Mouse (Mus musculus) forebrain, embryonic 10.5 days (tissue): ENCODE results near the gene 4930544D05Rik. TPM values are rescaled to one million over a fixed set of nuclear protein-coding genes. Genes with fewer than 3 reads are reported as not detected.
A peak's percentile ranks its signal among the peaks of the same experiment; 100 is the strongest.

Experiments used
- DNase-seq: peaks from one replicate; pipeline ENCODE4 v3.0.0-alpha.2; 2017; ENCODE audit warnings: low spot score; ENCODE audit errors: extremely low spot score
- H3K27ac ChIP-seq: fragments of 300-500 bp; sonication (generic); 2 replicates; pipeline ENCODE4 v1.5.1; 2016; ENCODE audit warnings: mild to moderate bottlenecking
- H3K27me3 ChIP-seq: fragments of 300-500 bp; sonication (generic); 2 replicates; pipeline ENCODE4 v1.6.1; 2016; ENCODE audit warnings: mild to moderate bottlenecking; ENCODE audit not compliant: poor library complexity, severe bottlenecking
- H3K36me3 ChIP-seq: fragments of 300-500 bp; sonication (generic); replicated peaks from 2 replicates; pipeline ENCODE4 v1.6.1; 2016; ENCODE audit warnings: mild to moderate bottlenecking, moderate library complexity
- H3K4me1 ChIP-seq: fragments of 300-500 bp; sonication (generic); 2 replicates; pipeline ENCODE4 v1.6.1; 2016
- H3K4me3 ChIP-seq: fragments of 300-500 bp; sonication (generic); 2 replicates; pipeline ENCODE4 v1.5.1; 2016; ENCODE audit warnings: mild to moderate bottlenecking, moderate library complexity
- H3K9me3 ChIP-seq: fragments of 300-500 bp; sonication (generic); 2 replicates; pipeline ENCODE4 v1.6.1; 2016; ENCODE audit warnings: mild to moderate bottlenecking, moderate library complexity
- WGBS: fragments of 180-500 bp; shearing (Covaris S2); methylation state at CpG from one replicate; pipeline ENCODE4 v1.1.7; 2016; 5-methylcytosine and 5-hydroxymethylcytosine counted together
- polyA plus RNA-seq: library from polyadenylated mRNA; unstranded; fragments of >200 nt; fragmentation: Nextera tagmentation; extraction: Ambion mirVana; gene quantifications from 2 replicates; pipeline ENCODE4 v1.2.1, GENCODE M21; 2016

The 4930544D05Rik gene
- polyA plus RNA-seq, 1 experiment from 2014 or later, result not detected

GRCm38 (mm10) chr11:70654923-70655570 is 39.4 kb downstream of the 4930544D05Rik start:
- Histone ChIP-seq H3K4me1 (peaks cover 71% of the 10 kb centered on the region), H3K27me3 (no peaks in the 10 kb centered on the region), H3K36me3 (peaks cover 40% of the 10 kb centered on the region), H3K27ac (peak overlapping the region; percentile 99), H3K9me3 (no peaks in the 10 kb centered on the region), H3K4me3 (peak overlapping the region; percentile 99)
- peak; percentile 81 for DNase-seq
- 0% methylated on average over 48 of the region's 48 CpGs for WGBS

GRCm38 (mm10) chr11:70655571-70656455 is 40.2 kb downstream of the 4930544D05Rik start:
- Histone ChIP-seq H3K4me3 (peak overlapping the region; percentile 99), H3K27ac (peak overlapping the region; percentile 99), H3K4me1 (peaks cover 67% of the 10 kb centered on the region), H3K27me3 (no peaks in the 10 kb centered on the region), H3K36me3 (peaks cover 40% of the 10 kb centered on the region), H3K9me3 (no peaks in the 10 kb centered on the region)
- DNase-seq, result peak; percentile 69
- under 1% methylated on average over 61 of the region's 61 CpGs for WGBS

GRCm38 (mm10) chr11:70656456-70656927 is 40.8 kb downstream of the 4930544D05Rik start:
- Histone ChIP-seq H3K9me3 (no peaks in the 10 kb centered on the region), H3K27me3 (no peaks in the 10 kb centered on the region), H3K4me1 (peaks cover 60% of the 10 kb centered on the region), H3K27ac (peak overlapping the region; percentile 99), H3K4me3 (peak overlapping the region; percentile 99), H3K36me3 (peaks cover 40% of the 10 kb centered on the region)
- DNase-seq, result peak; percentile 60
- WGBS, result 2% methylated on average over 16 of the region's 16 CpGs

GRCm38 (mm10) chr11:70656964-70657363 is 41.3 kb downstream of the 4930544D05Rik start, which contains the start of gene Eno3:
TSS of gene Eno3 (plus strand) at chr11:70657202.
- WGBS, result 6% methylated on average over 3 of the region's 3 CpGs
- Histone ChIP-seq H3K27ac (peak within 1 kb of the TSS; percentile 99), H3K9me3 (no peaks in the 10 kb centered on the region), H3K4me1 (peaks cover 55% of the 10 kb centered on the region), H3K36me3 (peaks cover 40% of the 10 kb centered on the region), H3K4me3 (peak within 1 kb of the TSS; percentile 99), H3K27me3 (no peaks in the 10 kb centered on the region)
- peak; percentile 51 for DNase-seq

GRCm38 (mm10) chr11:70657573-70657972 is 41.9 kb downstream of the 4930544D05Rik start:
- DNase-seq, result no peak
- peaks cover 40% of the 10 kb centered on the region for H3K36me3 ChIP-seq
- peak overlapping the region; percentile 99 for H3K4me3 ChIP-seq
- no peaks in the 10 kb centered on the region for H3K27me3 ChIP-seq
- peak overlapping the region; percentile 99 for H3K27ac ChIP-seq
- no peaks in the 10 kb centered on the region for H3K9me3 ChIP-seq
- peaks cover 49% of the 10 kb centered on the region for H3K4me1 ChIP-seq
- WGBS, result 54% methylated on average over 6 of the region's 6 CpGs

- Histone ChIP-seq H3K4me1 (peaks cover 46% of the 10 kb centered on the region), H3K27ac (peak overlapping the region; percentile 99), H3K4me3 (peak overlapping the region; percentile 99)
Measured at GRCm38 (mm10) chr11:70657991-70658390, 42.3 kb downstream of the 4930544D05Rik start.

GRCm38 (mm10) chr11:70658521-70658920 is 42.9 kb downstream of the 4930544D05Rik start:
- Histone ChIP-seq H3K27ac (no peak overlapping the region), H3K36me3 (peaks cover 43% of the 10 kb centered on the region), H3K4me3 (0 out of 2 replicates have a peak overlapping the region, but pooled peaks have one; percentile 99), H3K4me1 (peaks cover 44% of the 10 kb centered on the region), H3K27me3 (no peaks in the 10 kb centered on the region), H3K9me3 (no peaks in the 10 kb centered on the region)
- WGBS, result 91% methylated on average over 5 of the region's 5 CpGs
- DNase-seq, result no peak

More at GRCm38 (mm10) chr11:70657991-70658390, 42.3 kb downstream of the 4930544D05Rik start:
- Histone ChIP-seq H3K36me3 (peaks cover 40% of the 10 kb centered on the region), H3K9me3 (no peaks in the 10 kb centered on the region), H3K27me3 (no peaks in the 10 kb centered on the region)
- DNase-seq, result no peak
- 54% methylated on average over 9 of the region's 9 CpGs for WGBS

- H3K27me3 ChIP-seq, result no peaks in the 10 kb centered on the region
- no peak overlapping the region for H3K27ac ChIP-seq
- H3K36me3 ChIP-seq, result peaks cover 47% of the 10 kb centered on the region
- H3K4me1 ChIP-seq, result peaks cover 44% of the 10 kb centered on the region
- H3K4me3 ChIP-seq, result no peak overlapping the region
- H3K9me3 ChIP-seq, result no peaks in the 10 kb centered on the region
- WGBS, result 87% methylated on average over 8 of the region's 8 CpGs
- no peak for DNase-seq
Measured at GRCm38 (mm10) chr11:70658942-70659341, 43.3 kb downstream of the 4930544D05Rik start.

GRCm38 (mm10) chr11:70660571-70660970 is 44.9 kb downstream of the 4930544D05Rik start:
- no peak for DNase-seq
- H3K4me1 ChIP-seq, result peaks cover 37% of the 10 kb centered on the region
- no peaks in the 10 kb centered on the region for H3K27me3 ChIP-seq
- H3K36me3 ChIP-seq, result peaks cover 63% of the 10 kb centered on the region
- H3K4me3 ChIP-seq, result no peak overlapping the region
- H3K27ac ChIP-seq, result no peak overlapping the region
- 93% methylated on average over 8 of the region's 8 CpGs for WGBS
- H3K9me3 ChIP-seq, result no peaks in the 10 kb centered on the region

GRCm38 (mm10) chr11:70663101-70663500 is 47.5 kb downstream of the 4930544D05Rik start:
- H3K27me3 ChIP-seq, result no peaks in the 10 kb centered on the region
- H3K27ac ChIP-seq, result no peak overlapping the region
- DNase-seq, result no peak
- H3K9me3 ChIP-seq, result no peaks in the 10 kb centered on the region
- 89% methylated on average over 8 of the region's 8 CpGs for WGBS
- H3K4me3 ChIP-seq, result no peak overlapping the region
- H3K4me1 ChIP-seq, result peaks cover 27% of the 10 kb centered on the region
- peaks cover 82% of the 10 kb centered on the region for H3K36me3 ChIP-seq

GRCm38 (mm10) chr11:70663957-70664356 is 48.3 kb downstream of the 4930544D05Rik start:
- H3K27ac ChIP-seq, result no peak overlapping the region
- WGBS, result 91% methylated on average over 6 of the region's 6 CpGs
- no peaks in the 10 kb centered on the region for H3K9me3 ChIP-seq
- DNase-seq, result no peak
- peaks cover 82% of the 10 kb centered on the region for H3K36me3 ChIP-seq
- H3K4me3 ChIP-seq, result no peak overlapping the region
- peaks cover 22% of the 10 kb centered on the region for H3K4me1 ChIP-seq
- H3K27me3 ChIP-seq, result no peaks in the 10 kb centered on the region

GRCm38 (mm10) chr11:70664741-70665140 is 49.1 kb downstream of the 4930544D05Rik start:
- WGBS, result 94% methylated on average over 9 of the region's 9 CpGs

More at GRCm38 (mm10) chr11:70664741-70665140, 49.1 kb downstream of the 4930544D05Rik start:
- H3K4me3 ChIP-seq, result no peak overlapping the region
- no peaks in the 10 kb centered on the region for H3K9me3 ChIP-seq
- peaks cover 76% of the 10 kb centered on the region for H3K36me3 ChIP-seq
- DNase-seq, result no peak
- H3K4me1 ChIP-seq, result peaks cover 25% of the 10 kb centered on the region
- no peaks in the 10 kb centered on the region for H3K27me3 ChIP-seq
- no peak overlapping the region for H3K27ac ChIP-seq
